Mouse (Mus musculus) lung, postnatal 0 days (tissue): ENCODE data around the gene Dlg4.

Source experiments
- CTCF ChIP-seq: IDR thresholded peaks from 2 replicates; pipeline ENCODE4 v1.5.1; 2016; ENCODE audit warnings: antibody characterized with exemption, mild to moderate bottlenecking
- EP300 ChIP-seq: IDR thresholded peaks from 2 replicates; pipeline ENCODE4 v1.6.1; 2016; ENCODE audit warnings: antibody characterized with exemption, mild to moderate bottlenecking, control low read depth

- TF ChIP-seq CTCF (no peak), EP300 (peak; percentile 21; the same call in 1 of the 2 replicates)
These were observed 16.3 kb upstream of the Dlg4 start, which contains the start of gene Dvl2 for GRCm38 (mm10) chr11:70000396-70000898.
